Mouse (Mus musculus) liver, embryonic 16.5 days (tissue): ENCODE results near the gene Cdkal1. TPM values are rescaled to one million over a fixed set of nuclear protein-coding genes. Genes with fewer than 3 reads are reported as not detected.

Source experiments
- ATAC-seq: fragments of 200-750 bp; cut with Nextera tagmentation; 2 replicates; pipeline ENCODE4 v1.8.0; 2017; ENCODE audit warnings: low read depth, mild to moderate bottlenecking, moderate number of reproducible peaks, moderate library complexity
- H3K27ac ChIP-seq: fragments of 300-500 bp; sonication (generic); 2 replicates; pipeline ENCODE4 v1.5.1; 2014; ENCODE audit warnings: mild to moderate bottlenecking, low read length
- H3K27me3 ChIP-seq: fragments of 300-500 bp; sonication (generic); 2 replicates; pipeline ENCODE4 v1.6.1; 2014; ENCODE audit warnings: low read depth, low read length, mixed read lengths; ENCODE audit not compliant: control insufficient read depth, insufficient read depth
- H3K36me3 ChIP-seq: fragments of 300-500 bp; sonication (generic); 2 replicates; pipeline ENCODE4 v1.6.1; 2014; ENCODE audit warnings: mild to moderate bottlenecking; ENCODE audit not compliant: control insufficient read depth, insufficient read depth
- H3K4me1 ChIP-seq: fragments of 300-500 bp; sonication (generic); 2 replicates; pipeline ENCODE4 v1.6.1; 2014; ENCODE audit warnings: low read depth, low read length, mixed read lengths; ENCODE audit not compliant: control insufficient read depth
- H3K4me2 ChIP-seq: fragments of 300-500 bp; sonication (generic); 2 replicates; pipeline ENCODE4 v1.6.1; 2014; ENCODE audit warnings: low read depth, low read length, mixed read lengths
- H3K4me3 ChIP-seq: fragments of 300-500 bp; sonication (generic); 2 replicates; pipeline ENCODE4 v1.5.1; 2014; ENCODE audit warnings: low read depth, mild to moderate bottlenecking, low read length
- H3K9ac ChIP-seq: fragments of 300-500 bp; sonication (generic); 2 replicates; pipeline ENCODE4 v1.6.1; 2014; ENCODE audit warnings: low read depth, low read length
- H3K9me3 ChIP-seq: fragments of 300-500 bp; sonication (generic); replicated peaks from 2 replicates; pipeline ENCODE4 v1.6.1; 2016; ENCODE audit warnings: low read length; ENCODE audit not compliant: control insufficient read depth
- WGBS: fragments of 180-500 bp; shearing (Covaris S2); extraction: QIAGEN DNeasy Blood & Tissue Kit; methylation state at CpG from one replicate; pipeline ENCODE4 v1.1.7; 2014; ENCODE audit not compliant: insufficient replicate concordance; 5-methylcytosine and 5-hydroxymethylcytosine counted together
- polyA plus RNA-seq: library from polyadenylated mRNA; unstranded; fragments of >200 nt; fragmentation: Nextera tagmentation; extraction: Ambion mirVana; gene quantifications from 2 replicates; pipeline ENCODE4 v1.2.1, GENCODE M21; 2015

Cdkal1 gene
- polyA plus RNA-seq, 1 experiment from 2014 or later, result 9.3 TPM

DNA sequence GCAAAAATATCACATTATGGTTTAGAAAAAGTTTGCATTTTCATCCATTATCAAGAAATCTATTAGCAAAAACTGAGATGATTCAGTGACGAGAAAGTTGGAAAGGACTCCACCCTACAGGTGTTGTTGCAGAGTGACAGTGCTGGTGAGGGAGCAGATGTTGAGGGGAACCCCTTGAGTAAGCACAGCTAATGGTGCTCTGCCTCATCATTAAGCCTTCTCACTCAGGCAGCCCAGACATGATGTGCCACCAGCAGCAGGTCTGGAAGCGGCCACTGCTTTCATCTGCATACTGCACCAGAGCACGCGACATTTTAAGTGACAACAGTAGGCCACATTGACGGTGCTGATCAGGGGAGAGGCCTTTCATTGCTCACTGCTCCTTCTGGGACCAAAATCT, 264.8 kb downstream of the Cdkal1 start:
- H3K9me3 ChIP-seq, result no peaks in the 10 kb centered on the region
- no peak for ATAC-seq
- no peak overlapping the region for H3K4me3 ChIP-seq
- no peak overlapping the region for H3K27ac ChIP-seq
- no peaks in the 10 kb centered on the region for H3K36me3 ChIP-seq
- H3K9ac ChIP-seq, result no peak overlapping the region
- no peaks in the 10 kb centered on the region for H3K27me3 ChIP-seq
- no peaks in the 10 kb centered on the region for H3K4me1 ChIP-seq
- 79% methylated on average over 5 of the region's 5 CpGs for WGBS
- no peak overlapping the region for H3K4me2 ChIP-seq

DNA sequence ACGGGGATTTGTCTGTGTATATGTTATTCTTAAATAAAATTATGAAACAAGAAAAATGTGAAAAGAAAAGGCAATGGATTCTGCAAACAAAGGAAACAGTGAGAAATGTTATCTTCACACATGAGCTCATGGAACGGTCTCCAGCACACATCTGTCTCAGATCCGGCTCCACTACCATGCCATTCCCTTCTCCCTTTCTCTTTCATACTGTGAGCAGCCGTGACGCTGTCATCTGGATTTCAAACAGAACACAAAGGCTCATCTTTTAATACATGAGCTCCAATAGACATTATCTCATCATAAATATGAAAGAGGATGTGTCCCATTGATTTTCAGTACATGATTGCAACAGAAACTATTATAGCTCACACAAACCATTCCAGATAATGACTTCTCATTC, 265.3 kb downstream of the Cdkal1 start:
- no peaks in the 10 kb centered on the region for H3K9me3 ChIP-seq
- WGBS, result 80% methylated on average over 5 of the region's 5 CpGs
- no peaks in the 10 kb centered on the region for H3K27me3 ChIP-seq
- H3K4me1 ChIP-seq, result no peaks in the 10 kb centered on the region
- no peak overlapping the region for H3K4me2 ChIP-seq
- no peak for ATAC-seq
- H3K36me3 ChIP-seq, result no peaks in the 10 kb centered on the region
- H3K9ac ChIP-seq, result no peak overlapping the region
- H3K4me3 ChIP-seq, result no peak overlapping the region
- H3K27ac ChIP-seq, result no peak overlapping the region

DNA sequence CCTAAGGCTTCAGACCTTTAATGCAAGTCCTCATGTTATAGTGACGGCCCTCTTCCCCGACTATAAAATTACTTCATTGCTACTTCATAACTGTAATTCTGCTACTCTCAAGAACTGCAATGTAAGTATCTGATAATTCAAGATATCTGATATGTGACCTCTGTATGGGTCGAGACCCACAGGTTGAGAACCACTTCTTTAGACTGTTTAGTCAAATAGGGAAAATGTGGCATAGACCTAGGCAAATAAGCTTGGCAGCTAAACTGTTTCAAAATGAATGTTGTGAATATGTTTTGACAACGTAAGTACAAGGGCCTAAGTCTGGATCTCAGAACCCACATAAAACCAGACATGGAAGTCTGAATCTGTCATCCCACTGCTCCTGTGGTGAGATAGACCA, 266.8 kb downstream of the Cdkal1 start:
- ATAC-seq, result no peak
- Histone ChIP-seq H3K27me3 (no peaks in the 10 kb centered on the region), H3K4me2 (no peak overlapping the region), H3K36me3 (no peaks in the 10 kb centered on the region), H3K4me3 (no peak overlapping the region), H3K9me3 (no peaks in the 10 kb centered on the region), H3K27ac (no peak overlapping the region), H3K4me1 (no peaks in the 10 kb centered on the region), H3K9ac (no peak overlapping the region)
- WGBS, result 71% methylated on average over 4 of the region's 4 CpGs

DNA sequence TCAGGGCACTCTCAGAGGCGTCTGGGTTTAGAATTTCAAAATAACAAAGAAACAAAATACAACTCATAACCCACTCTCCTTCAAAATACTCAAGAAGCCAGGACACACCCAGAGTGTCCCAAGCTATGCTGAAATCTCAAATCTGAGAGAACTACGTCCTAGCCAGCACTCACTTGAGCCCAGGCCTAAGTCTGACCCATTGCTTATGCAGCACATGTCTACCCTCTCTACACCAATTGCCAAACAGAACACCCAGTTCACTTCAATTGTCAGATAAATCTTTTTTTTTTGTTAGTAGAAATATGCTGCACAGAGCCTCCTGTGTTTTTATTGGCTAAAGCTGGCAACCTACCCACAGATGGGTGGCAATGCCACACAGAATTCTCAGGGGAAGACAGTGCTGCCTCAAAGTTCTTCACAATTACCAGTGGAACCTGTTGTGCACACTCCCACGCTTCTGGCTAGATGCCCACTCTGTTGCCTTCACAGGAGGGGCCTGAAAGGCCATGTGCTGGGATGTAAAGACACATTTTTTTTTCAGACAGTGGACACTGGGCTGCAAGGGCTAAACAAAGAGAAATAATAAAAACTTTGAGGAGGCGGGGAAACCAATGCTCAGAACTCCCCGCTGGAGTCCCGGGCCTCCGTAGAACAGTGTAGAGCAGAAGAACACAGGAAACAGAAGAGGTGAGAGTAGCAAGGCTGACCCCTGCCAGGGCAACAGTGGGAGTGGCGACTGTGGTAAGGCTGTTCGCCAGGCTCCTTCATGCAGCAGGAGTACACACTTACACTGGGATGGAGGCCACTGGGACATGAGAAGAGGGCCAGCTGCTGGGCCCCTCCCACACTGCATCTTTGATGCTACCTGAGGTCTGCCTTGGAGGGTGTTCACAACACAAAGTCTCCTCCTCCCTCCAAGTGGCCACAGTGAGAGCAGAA, 273.4 kb downstream of the Cdkal1 start:
- 68% methylated on average over 9 of the region's 9 CpGs for WGBS
- Histone ChIP-seq H3K9ac (no peak overlapping the region), H3K27me3 (no peaks in the 10 kb centered on the region), H3K9me3 (no peaks in the 10 kb centered on the region), H3K4me3 (no peak overlapping the region), H3K4me2 (no peak overlapping the region), H3K36me3 (no peaks in the 10 kb centered on the region), H3K27ac (no peak overlapping the region), H3K4me1 (no peaks in the 10 kb centered on the region)
- ATAC-seq, result no peak

DNA sequence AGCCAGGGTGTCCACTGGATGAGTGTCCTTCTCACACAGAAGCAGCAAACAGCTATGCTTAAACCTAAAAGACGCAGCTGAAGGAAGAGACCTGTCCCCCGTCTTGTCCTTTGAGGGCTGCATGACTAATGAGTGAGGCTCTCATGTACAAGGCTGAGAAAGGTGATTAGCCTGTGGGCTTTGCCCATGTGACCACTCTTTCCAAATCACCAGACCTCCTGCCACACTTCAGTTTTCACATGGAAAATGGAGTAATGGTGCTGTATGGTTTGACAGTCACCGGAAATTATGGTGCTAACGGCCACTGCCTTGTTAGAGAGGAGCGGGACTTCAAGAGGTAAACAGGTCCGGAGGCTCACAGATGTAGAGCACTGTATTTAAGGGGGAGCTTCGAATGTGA, 274.7 kb downstream of the Cdkal1 start:
- H3K9me3 ChIP-seq, result no peaks in the 10 kb centered on the region
- H3K27me3 ChIP-seq, result no peaks in the 10 kb centered on the region
- no peak overlapping the region for H3K9ac ChIP-seq
- H3K4me2 ChIP-seq, result no peak overlapping the region
- H3K4me1 ChIP-seq, result no peaks in the 10 kb centered on the region
- no peak for ATAC-seq
- no peak overlapping the region for H3K27ac ChIP-seq
- H3K36me3 ChIP-seq, result no peaks in the 10 kb centered on the region
- H3K4me3 ChIP-seq, result no peak overlapping the region
- 76% methylated on average over 7 of the region's 7 CpGs for WGBS

DNA sequence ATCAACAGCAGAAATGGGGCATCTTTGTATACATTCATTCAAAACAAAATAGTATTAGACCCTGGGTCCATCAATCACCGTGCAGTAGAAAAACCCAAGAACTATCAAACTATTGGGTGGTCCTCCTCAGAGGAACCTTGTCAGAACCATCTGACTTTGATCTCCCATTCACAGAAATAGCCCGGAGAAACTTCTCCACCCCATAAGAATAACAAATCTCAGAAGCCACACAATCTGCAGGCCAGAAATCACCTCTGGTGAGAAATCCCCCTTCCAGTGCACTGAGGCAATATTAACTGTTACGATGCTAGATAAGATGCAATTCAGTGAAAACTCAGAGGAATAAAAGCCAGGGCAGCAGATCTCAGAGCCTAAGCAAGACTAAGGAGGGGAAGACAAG, 275.5 kb downstream of the Cdkal1 start:
- H3K4me2 ChIP-seq, result no peak overlapping the region
- H3K27ac ChIP-seq, result no peak overlapping the region
- H3K4me1 ChIP-seq, result no peaks in the 10 kb centered on the region
- no peak for ATAC-seq
- no peaks in the 10 kb centered on the region for H3K27me3 ChIP-seq
- no peak overlapping the region for H3K9ac ChIP-seq
- 65% methylated on average over 3 of the region's 3 CpGs for WGBS
- no peaks in the 10 kb centered on the region for H3K9me3 ChIP-seq
- H3K36me3 ChIP-seq, result no peaks in the 10 kb centered on the region
- no peak overlapping the region for H3K4me3 ChIP-seq

DNA sequence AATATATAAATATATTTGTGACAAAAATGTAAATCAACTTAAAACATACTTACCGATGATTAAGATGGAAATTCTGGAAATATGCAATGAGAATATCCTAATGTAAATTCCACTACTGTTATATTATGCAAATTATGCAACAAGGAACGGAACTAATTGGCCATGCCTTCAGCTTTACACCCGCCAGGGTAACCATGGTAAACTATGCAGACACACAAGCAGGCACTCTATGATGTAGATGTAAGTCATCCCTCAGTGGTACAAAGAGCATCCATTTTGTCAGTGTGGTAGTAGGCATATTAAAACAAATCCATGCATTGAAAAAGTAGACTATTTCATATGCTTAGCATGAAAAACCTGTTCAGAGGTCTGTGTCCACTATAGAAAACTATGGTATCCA, 276.9 kb downstream of the Cdkal1 start:
- Histone ChIP-seq H3K27me3 (no peaks in the 10 kb centered on the region), H3K4me1 (no peaks in the 10 kb centered on the region), H3K36me3 (no peaks in the 10 kb centered on the region), H3K9me3 (no peaks in the 10 kb centered on the region), H3K9ac (no peak overlapping the region), H3K27ac (no peak overlapping the region), H3K4me2 (no peak overlapping the region), H3K4me3 (no peak overlapping the region)
- no peak for ATAC-seq
- 76% methylated on average over 3 of the region's 3 CpGs for WGBS

DNA sequence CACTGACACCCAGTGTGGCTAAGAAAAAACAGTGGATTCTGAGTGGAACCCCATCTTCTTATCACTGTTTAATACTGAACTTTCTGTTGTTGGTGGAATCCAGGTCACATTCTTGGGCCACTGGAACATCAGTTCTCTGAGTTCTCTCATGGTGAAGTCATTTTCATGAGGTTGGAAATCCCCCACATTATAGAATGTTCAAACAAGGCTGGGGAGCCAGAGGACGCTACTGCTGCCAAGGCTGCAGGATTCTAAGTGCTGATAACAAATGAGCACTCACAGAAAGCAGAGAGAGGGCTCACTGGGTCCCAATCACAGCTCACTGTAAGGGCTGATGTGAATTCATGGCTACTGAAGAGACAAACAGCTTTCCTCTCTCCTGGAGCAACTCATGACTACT, 280.7 kb downstream of the Cdkal1 start:
- Histone ChIP-seq H3K9me3 (no peaks in the 10 kb centered on the region), H3K9ac (no peak overlapping the region), H3K36me3 (no peaks in the 10 kb centered on the region), H3K4me1 (no peaks in the 10 kb centered on the region), H3K27me3 (no peaks in the 10 kb centered on the region), H3K4me3 (no peak overlapping the region), H3K27ac (no peak overlapping the region), H3K4me2 (no peak overlapping the region)
- 28% methylated on average over 1 of the region's 1 CpGs for WGBS
- no peak for ATAC-seq

DNA sequence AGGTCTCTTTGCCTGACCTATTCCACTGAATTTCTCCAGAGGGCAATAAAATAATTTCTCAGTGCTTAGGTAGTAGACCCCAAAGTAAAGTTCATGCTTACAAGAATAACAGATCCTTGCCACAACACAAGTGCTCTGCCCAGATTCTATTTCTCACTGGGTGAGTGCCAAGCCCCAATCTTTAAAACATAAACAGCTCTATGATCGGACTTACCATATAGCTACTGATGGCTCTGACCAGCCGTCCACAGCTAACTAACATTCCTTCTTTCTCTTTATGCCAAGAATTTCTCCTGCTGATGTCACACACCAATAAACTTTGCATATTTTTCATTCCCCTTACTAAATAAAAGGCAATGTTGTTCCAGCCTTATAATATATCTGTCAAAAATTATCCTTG, 283.0 kb downstream of the Cdkal1 start:
- no peaks in the 10 kb centered on the region for H3K4me1 ChIP-seq
- H3K4me3 ChIP-seq, result no peak overlapping the region
- H3K9me3 ChIP-seq, result no peaks in the 10 kb centered on the region
- no peak overlapping the region for H3K4me2 ChIP-seq
- WGBS, result 66% methylated on average over 2 of the region's 2 CpGs
- H3K27me3 ChIP-seq, result no peaks in the 10 kb centered on the region
- H3K27ac ChIP-seq, result no peak overlapping the region
- no peak overlapping the region for H3K9ac ChIP-seq
- no peak for ATAC-seq
- H3K36me3 ChIP-seq, result no peaks in the 10 kb centered on the region
